Mouse (Mus musculus) CH12.LX (cell line): ENCODE measurements around the gene Ninj1. TPM values are rescaled to one million over a fixed set of nuclear protein-coding genes. Genes with fewer than 3 reads are reported as not detected.

Experiments used
- DNase-seq: peaks from one replicate; pipeline ENCODE4 v3.0.0-alpha.2; 2013; ENCODE audit errors: extremely low read depth
- H3K27ac ChIP-seq: 2 replicates; pipeline ENCODE4 v1.5.1; 2012; ENCODE audit warnings: low read depth, mild to moderate bottlenecking, control low read depth, moderate library complexity; ENCODE audit not compliant: insufficient read depth
- H3K27me3 ChIP-seq: replicated peaks from 2 replicates; pipeline ENCODE3; 2012; ENCODE audit warnings: inconsistent platforms
- H3K36me3 ChIP-seq, 2 experiments: replicated peaks in 1 of 2; 2 replicates each; pipeline versions ENCODE3 to v1.6.1; 2012; ENCODE audit warnings: inconsistent platforms in 1 of 2, low read length in 1 of 2, mild to moderate bottlenecking in 1 of 2, mixed read lengths in 1 of 2, moderate library complexity in 1 of 2; ENCODE audit not compliant: control insufficient read depth in 1 of 2, insufficient read depth in 1 of 2
- H3K4me1 ChIP-seq, 2 experiments: 2 replicates each; pipeline ENCODE4 v1.6.1; 2012; ENCODE audit warnings: inconsistent platforms in 1 of 2, moderate library complexity in 1 of 2; ENCODE audit not compliant: insufficient read depth in 2 of 2, control insufficient read depth in 1 of 2
- H3K4me2 ChIP-seq: 2 replicates; pipeline ENCODE4 v1.6.1; 2012; ENCODE audit warnings: low read depth, mild to moderate bottlenecking, control low read depth; ENCODE audit not compliant: poor library complexity, insufficient read depth, severe bottlenecking
- H3K4me3 ChIP-seq, 3 experiments: fragments of 150-350 bp in 1 of 3; sonication (generic) in 1 of 3; replicated peaks in 1 of 3; 2 replicates each; pipeline versions ENCODE3 to v1.5.1; 2011 to 2012; ENCODE audit warnings: low read depth in 2 of 3, low read length in 2 of 3, mild to moderate bottlenecking in 2 of 3, moderate library complexity in 2 of 3, control low read depth in 1 of 3, improper control_type of control experiment in 1 of 3, inconsistent platforms in 1 of 3, mixed read lengths in 1 of 3; ENCODE audit not compliant: poor library complexity in 1 of 3
- H3K79me2 ChIP-seq: replicated peaks from 2 replicates; pipeline ENCODE4 v1.6.1; 2012; ENCODE audit warnings: mild to moderate bottlenecking, moderate library complexity; ENCODE audit not compliant: control insufficient read depth, poor library complexity, insufficient read depth, severe bottlenecking; ENCODE audit errors: extremely low read depth
- H3K9ac ChIP-seq: 2 replicates; pipeline ENCODE4 v1.6.1; 2012; ENCODE audit warnings: low read depth, mild to moderate bottlenecking, control low read depth, moderate library complexity; ENCODE audit not compliant: insufficient read depth
- H3K9me3 ChIP-seq: replicated peaks from 2 replicates; pipeline ENCODE3; 2012; ENCODE audit warnings: low read length, inconsistent platforms, mixed read lengths
- BHLHE40 ChIP-seq: IDR thresholded peaks from 2 replicates; pipeline ENCODE4 v1.6.1; 2011; ENCODE audit warnings: mild to moderate bottlenecking, low read depth, low read length, improper control_type of control experiment
- E2F4 ChIP-seq: IDR thresholded peaks from 2 replicates; pipeline ENCODE4 v1.6.1; 2011; ENCODE audit warnings: low read depth, low read length, improper control_type of control experiment; ENCODE audit not compliant: insufficient replicate concordance
- ETS1 ChIP-seq: conservative IDR thresholded peaks from 2 replicates; pipeline ENCODE4 v1.6.1; 2012; ENCODE audit warnings: low read depth, mild to moderate bottlenecking, inconsistent platforms, low read length, improper control_type of control experiment, moderate library complexity
- GABPA ChIP-seq: IDR thresholded peaks from 2 replicates; pipeline ENCODE4 v1.6.1; 2012; ENCODE audit warnings: low read depth, low read length, improper control_type of control experiment, inconsistent platforms; ENCODE audit not compliant: insufficient replicate concordance
- HCFC1 ChIP-seq: IDR thresholded peaks from 2 replicates; pipeline ENCODE4 v1.6.1; 2012; ENCODE audit warnings: low read depth, mild to moderate bottlenecking, inconsistent platforms, low read length, improper control_type of control experiment
- JUN ChIP-seq: IDR thresholded peaks from 2 replicates; pipeline ENCODE4 v1.6.1; 2011; ENCODE audit warnings: low read depth, mild to moderate bottlenecking, low read length, improper control_type of control experiment, moderate library complexity; ENCODE audit not compliant: insufficient read depth
- MAX ChIP-seq: IDR thresholded peaks from 2 replicates; pipeline ENCODE4 v1.6.1; 2011; ENCODE audit warnings: low read length, improper control_type of control experiment
- MEF2A ChIP-seq: IDR thresholded peaks from 2 replicates; pipeline ENCODE4 v1.6.1; 2014; ENCODE audit warnings: low read depth, mild to moderate bottlenecking, inconsistent platforms, low read length, improper control_type of control experiment, borderline replicate concordance
- MXI1 ChIP-seq: IDR thresholded peaks from 2 replicates; pipeline ENCODE4 v1.6.1; 2011; ENCODE audit warnings: mild to moderate bottlenecking, low read depth, low read length, improper control_type of control experiment
- MYC ChIP-seq: IDR thresholded peaks from 2 replicates; pipeline ENCODE4 v1.6.1; 2011; ENCODE audit warnings: low read depth, mild to moderate bottlenecking, improper control_type of control experiment, low read length
- NRF1 ChIP-seq: IDR thresholded peaks from 2 replicates; pipeline ENCODE4 v1.6.1; 2014; ENCODE audit warnings: low read depth, mild to moderate bottlenecking, inconsistent platforms, low read length, improper control_type of control experiment, moderate library complexity
- RAD21 ChIP-seq: IDR thresholded peaks from 2 replicates; pipeline ENCODE4 v1.6.1; 2011; ENCODE audit warnings: low read depth, mild to moderate bottlenecking, low read length, improper control_type of control experiment, moderate library complexity
- RCOR1 ChIP-seq: conservative IDR thresholded peaks from 2 replicates; pipeline ENCODE4 v1.6.1; 2012; ENCODE audit warnings: low read depth, mild to moderate bottlenecking, inconsistent platforms, low read length, improper control_type of control experiment
- TBP ChIP-seq: conservative IDR thresholded peaks from 2 replicates; pipeline ENCODE4 v1.6.1; 2011; ENCODE audit warnings: low read depth, low read length, improper control_type of control experiment
- ZC3H11A ChIP-seq: IDR thresholded peaks from 2 replicates; pipeline ENCODE4 v1.6.1; 2012; ENCODE audit warnings: low read depth, mild to moderate bottlenecking, inconsistent platforms, low read length, improper control_type of control experiment
- ZMIZ1 ChIP-seq: IDR thresholded peaks from 2 replicates; pipeline ENCODE4 v1.6.1; 2012; ENCODE audit warnings: low read depth, mild to moderate bottlenecking, inconsistent platforms, low read length, improper control_type of control experiment
- dilution Hi-C: fragments of 300-500 bp; cut with MboI; formaldehyde crosslinking; loops from 2 replicates; pipeline ENCODE4 v1.14.3; 2020; ENCODE audit warnings: low sequenced_read_pairs; ENCODE audit not compliant: extremely low pct_unique_long_range_greater_than_20kb, extremely low pct_ligation_motif_present
- in situ Hi-C: fragments of 300-500 bp; cut with MboI; formaldehyde crosslinking; loops from 3 replicates; pipeline ENCODE4 v1.14.3; 2019; ENCODE audit warnings: low sequenced_read_pairs, low pct_ligation_motif_present, low pct_unique_long_range_greater_than_20kb, mixed read lengths
- polyA plus RNA-seq: library from polyadenylated mRNA; unstranded; fragments of >175 nt; gene quantifications from 2 replicates; pipeline ENCODE4 v1.2.1, GENCODE M21; 2012; ENCODE audit warnings: low read depth; ENCODE audit not compliant: insufficient read length
- total RNA-seq, 2 experiments: library from RNA; depleted of rRNA; stranded (reverse); fragments of 300-350 nt in 1 of 2; fragments of >200 nt in 1 of 2; gene quantifications; 2 replicates each; pipeline ENCODE4 v1.2.3; 2012 to 2014

Gene Ninj1
- total and polyA plus RNA-seq, 3 experiments, result 12.7 to 25.2 (median 21.2) TPM

DNA sequence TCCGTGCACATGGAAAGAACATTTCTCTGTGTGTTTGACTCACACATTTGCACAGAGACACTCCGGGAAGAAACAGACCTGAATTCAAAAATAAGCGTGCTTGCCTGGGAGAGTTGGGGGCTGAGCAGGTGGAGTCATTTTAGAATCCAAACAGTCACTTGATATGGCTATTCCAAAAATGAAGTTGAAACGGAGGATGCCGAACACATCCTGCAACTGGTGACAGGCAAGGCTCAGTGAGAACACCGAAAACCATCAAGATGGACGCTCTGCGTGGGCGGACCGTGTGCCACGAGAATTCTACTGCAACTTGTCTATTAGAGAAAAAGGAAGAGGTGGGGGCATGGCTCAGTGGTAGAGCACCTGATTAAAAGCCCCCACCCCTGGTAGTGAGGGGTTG, 16.7 kb upstream of the Ninj1 start:
- dilution Hi-C loops, result no loop called here
- H3K27me3 ChIP-seq, result no peaks in the 10 kb centered on the region
- DNase-seq, result no peak
- in situ Hi-C loops, result loop anchor here (10.0 kb wide), 1 partner anchor 116 kb away; no protein-coding TSS in a partner anchor
- no peak overlapping the region for H3K4me3 ChIP-seq
- H3K9me3 ChIP-seq, result no peaks in the 10 kb centered on the region
- H3K4me2 ChIP-seq, result no peak overlapping the region
- H3K4me1 ChIP-seq, result 0 out of 4 replicates have a peak, but pooled peaks cover 3 to 9% of the 10 kb centered on the region in 2 experiments
- TF ChIP-seq ZC3H11A (no peak), MEF2A (no peak), NRF1 (no peak), HCFC1 (no peak), BHLHE40 (no peak), MAX (no peak), TBP (no peak), MXI1 (no peak), GABPA (no peak), ETS1 (no peak), RAD21 (no peak), RCOR1 (no peak), JUN (no peak)
- no peaks in the 10 kb centered on the region for H3K36me3 ChIP-seq
- no peak overlapping the region for H3K9ac ChIP-seq
- H3K27ac ChIP-seq, result no peak overlapping the region
- H3K79me2 ChIP-seq, result no peaks in the 10 kb centered on the region

DNA sequence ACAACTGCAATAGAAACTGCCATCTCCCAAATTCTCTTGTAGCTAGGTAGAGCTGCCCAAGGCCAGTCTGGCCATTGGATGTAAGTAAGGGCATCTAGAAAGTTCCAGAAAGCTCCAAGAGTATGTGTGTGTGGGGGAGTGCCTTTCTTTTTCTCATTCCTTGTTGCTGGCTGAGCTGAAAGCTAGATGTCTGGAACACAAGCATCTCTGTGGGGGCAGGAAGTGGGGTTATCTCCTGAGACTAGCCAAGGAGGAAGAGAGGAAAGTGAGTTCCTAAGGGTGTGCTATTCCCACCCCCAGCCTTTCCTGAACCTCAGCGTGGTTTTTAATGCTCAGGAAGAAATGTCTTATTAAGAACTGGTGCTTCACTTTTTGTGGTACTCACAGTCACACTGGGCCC, 15.6 kb upstream of the Ninj1 start:
- H3K4me2 ChIP-seq, result no peak overlapping the region
- H3K9me3 ChIP-seq, result no peaks in the 10 kb centered on the region
- no peak for DNase-seq
- in situ Hi-C loops, result loop anchor here (10.0 kb wide), 1 partner anchor 117 kb away; no protein-coding TSS in a partner anchor
- no peak overlapping the region for H3K9ac ChIP-seq
- H3K27ac ChIP-seq, result no peak overlapping the region
- no peaks in the 10 kb centered on the region for H3K27me3 ChIP-seq
- no peaks in the 10 kb centered on the region for H3K36me3 ChIP-seq
- no peaks in the 10 kb centered on the region for H3K79me2 ChIP-seq
- H3K4me3 ChIP-seq, result no peak overlapping the region
- no peak for TF ChIP-seq JUN
- no peak for TF ChIP-seq RCOR1
- TF ChIP-seq HCFC1, result no peak
- no peak for TF ChIP-seq BHLHE40
- TF ChIP-seq E2F4, result no peak
- no peak for TF ChIP-seq ETS1
- no peak for TF ChIP-seq MYC
- no peak for TF ChIP-seq ZMIZ1
- 0 out of 4 replicates have a peak, but pooled peaks cover 3 to 9% of the 10 kb centered on the region in 2 experiments for H3K4me1 ChIP-seq
- dilution Hi-C loops, result no loop called here
